Mouse (Mus musculus) limb, embryonic 10.5 days (tissue): ENCODE data around the gene Gm14085. TPM values are rescaled to one million over a fixed set of nuclear protein-coding genes. Genes with fewer than 3 reads are reported as not detected.
"Not testable (repeated sequence)": the region's sequence is repeated elsewhere in the genome, so short reads cannot be mapped to it uniquely, and the experiment has no call there.

Experiments used
- DNase-seq: peaks from one replicate; pipeline ENCODE4 v3.0.0-alpha.2; 2017; ENCODE audit warnings: low spot score
- H3K27ac ChIP-seq: fragments of 300-500 bp; sonication (generic); 2 replicates; pipeline ENCODE4 v1.5.1; 2016; ENCODE audit warnings: mild to moderate bottlenecking
- H3K27me3 ChIP-seq: fragments of 300-500 bp; sonication (generic); 2 replicates; pipeline ENCODE4 v1.6.1; 2016; ENCODE audit warnings: low read depth, mild to moderate bottlenecking; ENCODE audit not compliant: poor library complexity, severe bottlenecking
- H3K36me3 ChIP-seq: fragments of 300-500 bp; sonication (generic); 2 replicates; pipeline ENCODE4 v1.6.1; 2016; ENCODE audit warnings: mild to moderate bottlenecking, moderate library complexity
- H3K4me1 ChIP-seq: fragments of 300-500 bp; sonication (generic); 2 replicates; pipeline ENCODE4 v1.6.1; 2016
- H3K4me3 ChIP-seq: fragments of 300-500 bp; sonication (generic); 2 replicates; pipeline ENCODE4 v1.5.1; 2016; ENCODE audit warnings: mild to moderate bottlenecking, moderate library complexity
- H3K9me3 ChIP-seq: fragments of 300-500 bp; sonication (generic); replicated peaks from 2 replicates; pipeline ENCODE4 v1.6.1; 2016; ENCODE audit warnings: mild to moderate bottlenecking
- WGBS: fragments of 180-500 bp; shearing (Covaris S2); methylation state at CpG from one replicate; pipeline ENCODE4 v1.1.7; 2016; 5-methylcytosine and 5-hydroxymethylcytosine counted together
- polyA plus RNA-seq: library from polyadenylated mRNA; unstranded; fragments of >200 nt; fragmentation: Nextera tagmentation; extraction: Ambion mirVana; gene quantifications from 2 replicates; pipeline ENCODE4 v1.2.1, GENCODE M21; 2016

Gene Gm14085
- polyA plus RNA-seq, 1 experiment from 2014 or later: not detected

GRCm38 (mm10) chr2:122486122-122486521 lies 1.4 kb downstream of the Gm14085 start:
- not testable (repeated sequence) for H3K4me3 ChIP-seq, H3K36me3 ChIP-seq, H3K27ac ChIP-seq, H3K4me1 ChIP-seq, H3K9me3 ChIP-seq, H3K27me3 ChIP-seq, DNase-seq

- Histone ChIP-seq H3K27ac (no peak overlapping the region), H3K27me3 (no peaks in the 10 kb centered on the region), H3K9me3 (no peaks in the 10 kb centered on the region), H3K4me3 (no peak overlapping the region), H3K4me1 (no peaks in the 10 kb centered on the region), H3K36me3 (no peaks in the 10 kb centered on the region)
- 91% methylated on average over 2 of the region's 2 CpGs for WGBS
- DNase-seq: no peak
Observed at GRCm38 (mm10) chr2:122486674-122487073, 1.9 kb downstream of the Gm14085 start.

- H3K4me3 ChIP-seq, DNase-seq, H3K9me3 ChIP-seq, H3K27ac ChIP-seq, H3K27me3 ChIP-seq, H3K4me1 ChIP-seq, H3K36me3 ChIP-seq: not testable (repeated sequence)
- WGBS: 87% methylated on average over 1 of the region's 1 CpGs
Observed at GRCm38 (mm10) chr2:122529696-122530095, 45.0 kb downstream of the Gm14085 start.

- H3K36me3 ChIP-seq: no peaks in the 10 kb centered on the region
- no peak overlapping the region for H3K4me3 ChIP-seq
- no peaks in the 10 kb centered on the region for H3K4me1 ChIP-seq
- 90% methylated on average over 7 of the region's 7 CpGs for WGBS
- H3K9me3 ChIP-seq: no peaks in the 10 kb centered on the region
- no peaks in the 10 kb centered on the region for H3K27me3 ChIP-seq
- no peak overlapping the region for H3K27ac ChIP-seq
- no peak for DNase-seq
Observed at GRCm38 (mm10) chr2:122531290-122531689, 46.5 kb downstream of the Gm14085 start.

- no peak for DNase-seq
- Histone ChIP-seq H3K27me3 (no peaks in the 10 kb centered on the region), H3K36me3 (no peaks in the 10 kb centered on the region), H3K27ac (no peak overlapping the region), H3K4me3 (no peak overlapping the region), H3K9me3 (no peaks in the 10 kb centered on the region), H3K4me1 (no peaks in the 10 kb centered on the region)
- 88% methylated on average over 2 of the region's 2 CpGs for WGBS
Observed at GRCm38 (mm10) chr2:122531726-122532125, 47.0 kb downstream of the Gm14085 start.

GRCm38 (mm10) chr2:122532136-122532801 lies 47.5 kb downstream of the Gm14085 start:
- Histone ChIP-seq H3K27ac (no peak overlapping the region), H3K4me1 (no peaks in the 10 kb centered on the region), H3K36me3 (no peaks in the 10 kb centered on the region), H3K9me3 (no peaks in the 10 kb centered on the region), H3K4me3 (no peak overlapping the region), H3K27me3 (no peaks in the 10 kb centered on the region)
- WGBS: 94% methylated on average over 2 of the region's 2 CpGs
- DNase-seq: no peak

GRCm38 (mm10) chr2:122532802-122533186 lies 48.1 kb downstream of the Gm14085 start:
- DNase-seq: no peak
- H3K27me3 ChIP-seq: no peaks in the 10 kb centered on the region
- 83% methylated on average over 2 of the region's 2 CpGs for WGBS
- H3K27ac ChIP-seq: no peak overlapping the region
- no peaks in the 10 kb centered on the region for H3K4me1 ChIP-seq
- H3K9me3 ChIP-seq: no peaks in the 10 kb centered on the region
- H3K36me3 ChIP-seq: no peaks in the 10 kb centered on the region
- H3K4me3 ChIP-seq: no peak overlapping the region

GRCm38 (mm10) chr2:122533378-122533777 lies 48.6 kb downstream of the Gm14085 start:
- Histone ChIP-seq H3K27ac (no peak overlapping the region), H3K9me3 (no peaks in the 10 kb centered on the region), H3K36me3 (no peaks in the 10 kb centered on the region), H3K27me3 (no peaks in the 10 kb centered on the region), H3K4me3 (no peak overlapping the region), H3K4me1 (no peaks in the 10 kb centered on the region)
- no peak for DNase-seq
- 84% methylated on average over 2 of the region's 2 CpGs for WGBS

GRCm38 (mm10) chr2:122534671-122535070 lies 49.9 kb downstream of the Gm14085 start:
- H3K4me1 ChIP-seq: no peaks in the 10 kb centered on the region
- 86% methylated on average over 2 of the region's 2 CpGs for WGBS
- H3K36me3 ChIP-seq: no peaks in the 10 kb centered on the region
- H3K9me3 ChIP-seq: no peaks in the 10 kb centered on the region
- DNase-seq: no peak
- no peak overlapping the region for H3K27ac ChIP-seq
- no peak overlapping the region for H3K4me3 ChIP-seq
- H3K27me3 ChIP-seq: no peaks in the 10 kb centered on the region

- H3K36me3 ChIP-seq: no peaks in the 10 kb centered on the region
- no peaks in the 10 kb centered on the region for H3K27me3 ChIP-seq
- H3K4me3 ChIP-seq: no peak overlapping the region
- WGBS: 42% methylated on average over 2 of the region's 2 CpGs
- no peak overlapping the region for H3K27ac ChIP-seq
- H3K4me1 ChIP-seq: no peaks in the 10 kb centered on the region
- no peaks in the 10 kb centered on the region for H3K9me3 ChIP-seq
- DNase-seq: no peak
Observed at GRCm38 (mm10) chr2:122558317-122558716, 73.6 kb downstream of the Gm14085 start.

- 93% methylated on average over 5 of the region's 5 CpGs for WGBS
- DNase-seq: no peak
- no peaks in the 10 kb centered on the region for H3K27me3 ChIP-seq
- no peaks in the 10 kb centered on the region for H3K4me1 ChIP-seq
- no peak overlapping the region for H3K27ac ChIP-seq
- no peaks in the 10 kb centered on the region for H3K36me3 ChIP-seq
- H3K4me3 ChIP-seq: no peak overlapping the region
- H3K9me3 ChIP-seq: no peaks in the 10 kb centered on the region
Observed at GRCm38 (mm10) chr2:122561221-122561620, 76.5 kb downstream of the Gm14085 start.

- no peaks in the 10 kb centered on the region for H3K36me3 ChIP-seq
- H3K27me3 ChIP-seq: no peaks in the 10 kb centered on the region
- 100% methylated on average over 1 of the region's 1 CpGs for WGBS
- DNase-seq: no peak
- no peaks in the 10 kb centered on the region for H3K4me1 ChIP-seq
- no peak overlapping the region for H3K27ac ChIP-seq
- H3K9me3 ChIP-seq: no peaks in the 10 kb centered on the region
- H3K4me3 ChIP-seq: no peak overlapping the region
Observed at GRCm38 (mm10) chr2:122562251-122562650, 77.5 kb downstream of the Gm14085 start.

GRCm38 (mm10) chr2:122569439-122569838 lies 84.7 kb downstream of the Gm14085 start:
- H3K27me3 ChIP-seq: no peaks in the 10 kb centered on the region
- no peaks in the 10 kb centered on the region for H3K36me3 ChIP-seq
- H3K4me1 ChIP-seq: no peaks in the 10 kb centered on the region
- peak; percentile 65 for DNase-seq
- 18% methylated on average over 3 of the region's 3 CpGs for WGBS
- H3K27ac ChIP-seq: no peak overlapping the region
- H3K9me3 ChIP-seq: no peaks in the 10 kb centered on the region
- H3K4me3 ChIP-seq: no peak overlapping the region

GRCm38 (mm10) chr2:122570430-122570829 lies 85.7 kb downstream of the Gm14085 start:
- Histone ChIP-seq H3K36me3 (no peaks in the 10 kb centered on the region), H3K9me3 (no peaks in the 10 kb centered on the region), H3K27me3 (no peaks in the 10 kb centered on the region), H3K4me1 (no peaks in the 10 kb centered on the region), H3K4me3 (no peak overlapping the region), H3K27ac (no peak overlapping the region)
- no peak for DNase-seq
- 80% methylated on average over 4 of the region's 4 CpGs for WGBS
